9 mouse cellular contexts compared by ENCODE assay signal in genomic region chr15:78429139-78429459, GRCm38 (mm10). TPM values are rescaled to one million over a fixed set of nuclear protein-coding genes. Genes with fewer than 3 reads are reported as not detected.
DNase-seq lines count a peak whose midpoint lies in the region; ATAC-seq and TF ChIP-seq lines count a peak whose summit lies in the region.
"Had no signal": no experiment of that assay in that cellular context is flagged by ENCODE, and none has a peak within 500 bp of the region (broad histone marks: within the 10 kb centered on the region; RNA-seq: fewer than 3 reads in every experiment).

No protein-coding gene starts in this region.

- intact Hi-C loops in heart, postnatal 36 days (cut with DNase I) = loop anchor here (2.0 to 5.0 kb wide), 2 partner anchors 22 to 257 kb away; partner anchors contain the start of genes Ift27 and Mpst

- H3K4me2 ChIP-seq in heart, embryonic 12.5 days = peak overlapping the region; percentile 76
- H3K4me2 ChIP-seq in hindbrain, embryonic 13.5 days = peak overlapping the region; percentile 89

- H3K9me3 ChIP-seq in heart, embryonic 12.5 days (replicated peaks) = no peaks in the 10 kb centered on the region
- no peaks in the 10 kb centered on the region for H3K9me3 ChIP-seq in ES-E14 (ENCODE audit: control insufficient read depth, insufficient read depth, low read depth, low read length)
- no peaks in the 10 kb centered on the region for H3K9me3 ChIP-seq in hindbrain, embryonic 13.5 days

- WGBS in heart, embryonic 12.5 days = 11% methylated on average over 3 of the region's 3 CpGs
- WGBS in hindbrain, embryonic 13.5 days = 0% methylated on average over 3 of the region's 3 CpGs

- H3K9ac ChIP-seq in heart, embryonic 12.5 days = peak overlapping the region; percentile 70
- H3K9ac ChIP-seq in ES-E14 (ENCODE audit: insufficient read depth, low read depth, low read length, poor library complexity, severe bottlenecking) = peak overlapping the region; percentile 68; the same call in 1 of the 2 replicates
- H3K9ac ChIP-seq in hindbrain, embryonic 13.5 days = peak overlapping the region; percentile 96

- in situ Hi-C loops in ES-E14 (cut with MboI; ENCODE audit: low sequenced_read_pairs in 2 of 2, unreplicated experiment in 2 of 2) = no loop called here

- ATAC-seq in heart, embryonic 12.5 days (ENCODE audit: insufficient number of reproducible peaks, low FRiP score) = no peak
- no peak for ATAC-seq in hindbrain, embryonic 13.5 days (ENCODE audit: low FRiP score)
- peak; percentile 23; the same call in 1 of the 2 replicates for ATAC-seq in megakaryocyte, adult 5-6 weeks (ENCODE audit: poor library complexity, severe bottlenecking)

- H3K27ac ChIP-seq in heart, embryonic 12.5 days (ENCODE audit: poor library complexity, severe bottlenecking) = no peak overlapping the region
- no peak overlapping the region for H3K27ac ChIP-seq in ES-E14 (ENCODE audit: insufficient read depth, low read depth, low read length, poor library complexity, severe bottlenecking)
- H3K27ac ChIP-seq in hindbrain, embryonic 13.5 days = peak overlapping the region; percentile 81

- H3K4me3 ChIP-seq in heart, embryonic 12.5 days = peak overlapping the region; percentile 64
- H3K4me3 ChIP-seq in ES-E14 (ENCODE audit: insufficient read depth in 1 of 2, low read depth in 1 of 2, low read length in 2 of 2, poor library complexity in 1 of 2, severe bottlenecking in 1 of 2) = peak overlapping the region; percentile 79 to 91
- H3K4me3 ChIP-seq in hindbrain, embryonic 13.5 days = peak overlapping the region; percentile 89

- peaks cover 12% of the 10 kb centered on the region for H3K4me1 ChIP-seq in heart, embryonic 12.5 days (replicated peaks)
- peaks cover 0 to 10% of the 10 kb centered on the region in 2 experiments; a peak in 3 of 4 replicates for H3K4me1 ChIP-seq in ES-E14 (ENCODE audit: control insufficient read depth in 2 of 2, insufficient read depth in 2 of 2, low read length in 2 of 2, poor library complexity in 1 of 2)
- peaks cover 36% of the 10 kb centered on the region for H3K4me1 ChIP-seq in hindbrain, embryonic 13.5 days (replicated peaks)

- H3K36me3 ChIP-seq in heart, embryonic 12.5 days = peaks cover 13% of the 10 kb centered on the region; the same call in 1 of the 2 replicates
- peaks cover 6% of the 10 kb centered on the region; the same call in 1 of the 2 replicates for H3K36me3 ChIP-seq in ES-E14 (ENCODE audit: control insufficient read depth, insufficient read depth, low read length, poor library complexity, severe bottlenecking)
- peaks cover 34% of the 10 kb centered on the region for H3K36me3 ChIP-seq in hindbrain, embryonic 13.5 days

- peaks cover 19% of the 10 kb centered on the region; the same call in 1 of the 2 replicates for H3K27me3 ChIP-seq in heart, embryonic 12.5 days (replicated peaks)
- H3K27me3 ChIP-seq in hindbrain, embryonic 13.5 days = peaks cover 13% of the 10 kb centered on the region; the same call in 1 of the 2 replicates

- no peak for DNase-seq in heart, postnatal 36 days
- DNase-seq in ES-E14 (ENCODE audit: low read depth, low spot score) = no peak
- no peak for DNase-seq in yolk sac, embryonic 10.5 days (ENCODE audit: low spot score)
- no peak for DNase-seq in adrenal gland, adult 18-20 months (ENCODE audit: low spot score in 2 of 2)
- no peak for DNase-seq in embryo, embryonic 10.5 days (ENCODE audit: low spot score)

TF ChIP-seq in ES-E14, 5 proteins besides CTCF, POLR2A, EP300 and RAD21:
- TF ChIP-seq ZNF384 (IDR thresholded peaks at IDR 0.05; ENCODE audit: low read depth, low read length) (no peak), ZC3H11A (IDR thresholded peaks at IDR 0.05; ENCODE audit: borderline replicate concordance, low read depth, low read length) (no peak), MAFK (IDR thresholded peaks at IDR 0.05; ENCODE audit: insufficient read depth, low read depth, low read length) (no peak), HCFC1 (IDR thresholded peaks at IDR 0.05; ENCODE audit: borderline replicate concordance, insufficient read depth, low read length) (no peak), CHD2 (IDR thresholded peaks at IDR 0.05; ENCODE audit: low read depth, low read length) (no peak)

RNA-seq across cellular contexts. Expression of gene Kctd17, which starts 0.7 kb away (rescaled TPM):
- polyA plus RNA-seq in heart, embryonic 12.5 days (2016; fragmentation: Nextera tagmentation; extraction: Ambion mirVana) = 19.9 and 21.6 TPM in 2 replicates
- 10 to 100 TPM; 28.0 to 30.3 TPM for total RNA-seq in heart, postnatal 36 days (2021)
- total RNA-seq in ES-E14 (2012; rRNA removed) = 24.7 and 28.0 TPM in 2 replicates
- polyA plus RNA-seq in hindbrain, embryonic 13.5 days (2015; fragmentation: Nextera tagmentation; extraction: Ambion mirVana) = 114 and 116 TPM in 2 replicates
- 8.7 and 9.5 TPM in 2 replicates for total RNA-seq in megakaryocyte, adult 5-6 weeks (2015)
- total RNA-seq in megakaryocyte, adult 5-6 weeks (2017) = 5.2 and 9.6 TPM in 2 replicates
- total RNA-seq in adrenal gland, adult 18-20 months (2021) = 10 to 100 TPM; 80.4 to 83.4 TPM

RNA-seq across cellular contexts. Expression of gene Mpst, which starts 22.9 kb away (rescaled TPM):
- 0.32 and 1.1 TPM in 2 replicates for polyA plus RNA-seq in heart, embryonic 12.5 days (2016; fragmentation: Nextera tagmentation; extraction: Ambion mirVana)
- 10 to 100 TPM; 40.9 to 42.3 TPM for total RNA-seq in heart, postnatal 36 days (2021)
- total RNA-seq in ES-E14 (2012; rRNA removed) = 15.1 and 18.8 TPM in 2 replicates
- polyA plus RNA-seq in hindbrain, embryonic 13.5 days (2015; fragmentation: Nextera tagmentation; extraction: Ambion mirVana) = 2.2 and 3.1 TPM in 2 replicates
- 3.8 and 5.9 TPM in 2 replicates for total RNA-seq in megakaryocyte, adult 5-6 weeks (2015)
- 12.9 and 24.2 TPM in 2 replicates for total RNA-seq in megakaryocyte, adult 5-6 weeks (2017)
- 10 to 100 TPM; 38.7 to 48.5 TPM for total RNA-seq in adrenal gland, adult 18-20 months (2021)

RNA-seq across cellular contexts. Expression of gene Tst, which starts 23.4 kb away (rescaled TPM):
- polyA plus RNA-seq in heart, embryonic 12.5 days (2016; fragmentation: Nextera tagmentation; extraction: Ambion mirVana) = 7.6 and 9.0 TPM in 2 replicates
- total RNA-seq in heart, postnatal 36 days (2021) = 10 to 100 TPM; 20.2 to 24.4 TPM
- total RNA-seq in ES-E14 (2012; rRNA removed) = 14.9 and 22.4 TPM in 2 replicates
- 10.7 and 17.0 TPM in 2 replicates for polyA plus RNA-seq in hindbrain, embryonic 13.5 days (2015; fragmentation: Nextera tagmentation; extraction: Ambion mirVana)
- 9.8 and 10.4 TPM in 2 replicates for total RNA-seq in megakaryocyte, adult 5-6 weeks (2015)
- 3.3 and 8.8 TPM in 2 replicates for total RNA-seq in megakaryocyte, adult 5-6 weeks (2017)
- 100 to 1,000 TPM; 207 to 261 TPM for total RNA-seq in adrenal gland, adult 18-20 months (2021)

RNA-seq across cellular contexts. Expression of gene Tex33, which starts 33.4 kb away (rescaled TPM):
- not detected in 2 replicates for polyA plus RNA-seq in heart, embryonic 12.5 days (2016; fragmentation: Nextera tagmentation; extraction: Ambion mirVana)
- not detected for total RNA-seq in heart, postnatal 36 days (2021)
- total RNA-seq in ES-E14 (2012; rRNA removed) = not detected in 2 replicates
- polyA plus RNA-seq in hindbrain, embryonic 13.5 days (2015; fragmentation: Nextera tagmentation; extraction: Ambion mirVana) = not detected in 2 replicates
- total RNA-seq in megakaryocyte, adult 5-6 weeks (2015) = not detected in 2 replicates
- not detected in 2 replicates for total RNA-seq in megakaryocyte, adult 5-6 weeks (2017)
- not detected for total RNA-seq in adrenal gland, adult 18-20 months (2021)
- total RNA-seq: left cerebral cortex, adult 8-10 months had no signal

RNA-seq across cellular contexts. Expression of gene Tmprss6, which starts 39.3 kb away (rescaled TPM):
- polyA plus RNA-seq in heart, embryonic 12.5 days (2016; fragmentation: Nextera tagmentation; extraction: Ambion mirVana) = 0.19 and 0.30 TPM in 2 replicates
- total RNA-seq in heart, postnatal 36 days (2021) = not detected
- total RNA-seq in ES-E14 (2012; rRNA removed) = 0.49 and 0.63 TPM in 2 replicates
- polyA plus RNA-seq in hindbrain, embryonic 13.5 days (2015; fragmentation: Nextera tagmentation; extraction: Ambion mirVana) = 0.23 and 0.31 TPM in 2 replicates
- not detected in 2 replicates for total RNA-seq in megakaryocyte, adult 5-6 weeks (2015)
- not detected in 2 replicates for total RNA-seq in megakaryocyte, adult 5-6 weeks (2017)
- 1 to 10 TPM in 1 of 2 experiments, under 1 TPM in 1; 0.54 to 2.4 TPM for total RNA-seq in adrenal gland, adult 18-20 months (2021)
